Mouse (Mus musculus): ENCODE measurements around the gene Defb13. TPM values are rescaled to one million over a fixed set of nuclear protein-coding genes. Genes with fewer than 3 reads are reported as not detected.

Gene Defb13
- total RNA-seq, 2 experiments from 2014 or later = not detected

Other genes starting within 250 kb of the Defb13 start
- gene AY761184, start 243.1 kb upstream of the Defb13 start, total RNA-seq (2021) = not detected
- gene Defa24, start 212.3 kb upstream of the Defb13 start, total RNA-seq (2021) = not detected
- not detected for gene Defb50, start 123.2 kb upstream of the Defb13 start, total RNA-seq (2021)
- gene Defb2, start 106.8 kb upstream of the Defb13 start, total RNA-seq (2021) = not detected
- not detected for gene Defb10, start 87.9 kb upstream of the Defb13 start, total RNA-seq (2021)
- not detected for gene Defb9, start 61.3 kb upstream of the Defb13 start, total RNA-seq (2021)
- 1 to 10 TPM in 1 of 2 experiments, not detected in 1; 6.9 TPM for gene Defb11, start 40.4 kb upstream of the Defb13 start, total RNA-seq (2021)
- not detected for gene Defb15, start 14.1 kb upstream of the Defb13 start, total RNA-seq (2021)
- not detected for gene Defb35, start 8.4 kb upstream of the Defb13 start, total RNA-seq (2021)
- gene Fam90a1a, start 12.0 kb downstream of the Defb13 start, total RNA-seq (2021) = not detected
- gene Ccdc70, start 23.0 kb downstream of the Defb13 start, total RNA-seq (2021) = not detected
- 1 to 10 TPM; 4.7 to 5.0 TPM for gene Atp7b, start 113.5 kb downstream of the Defb13 start, total RNA-seq (2021)
- gene Alg11, start 114.0 kb downstream of the Defb13 start, total RNA-seq (2021) = 10 to 100 TPM; 28.4 to 34.9 TPM
- 1 to 10 TPM in 1 of 2 experiments, under 1 TPM in 1; 0.81 to 1.2 TPM for gene Nek5, start 178.3 kb downstream of the Defb13 start, total RNA-seq (2021)
- 1 to 10 TPM; 2.5 to 4.0 TPM for gene Nek3, start 219.7 kb downstream of the Defb13 start, total RNA-seq (2021)
- gene Ckap2, start 239.1 kb downstream of the Defb13 start, total RNA-seq (2021) = 1 to 10 TPM; 2.4 to 2.8 TPM
- gene Vps36, start 246.0 kb downstream of the Defb13 start, total RNA-seq (2021) = 10 to 100 TPM; 31.6 to 37.6 TPM

Data from layer of hippocampus, postnatal 14 days (tissue).